Mouse (Mus musculus) c-Kit-positive CD71-positive TER-119-positive erythroid progenitor cells, embryonic 14.5 days (primary cell): ENCODE results near the gene Nhs.

Source experiments
- DNase-seq: peaks from one replicate; pipeline ENCODE4 v3.0.0-alpha.2; 2013; ENCODE audit warnings: low spot score

The Nhs gene

DNA sequence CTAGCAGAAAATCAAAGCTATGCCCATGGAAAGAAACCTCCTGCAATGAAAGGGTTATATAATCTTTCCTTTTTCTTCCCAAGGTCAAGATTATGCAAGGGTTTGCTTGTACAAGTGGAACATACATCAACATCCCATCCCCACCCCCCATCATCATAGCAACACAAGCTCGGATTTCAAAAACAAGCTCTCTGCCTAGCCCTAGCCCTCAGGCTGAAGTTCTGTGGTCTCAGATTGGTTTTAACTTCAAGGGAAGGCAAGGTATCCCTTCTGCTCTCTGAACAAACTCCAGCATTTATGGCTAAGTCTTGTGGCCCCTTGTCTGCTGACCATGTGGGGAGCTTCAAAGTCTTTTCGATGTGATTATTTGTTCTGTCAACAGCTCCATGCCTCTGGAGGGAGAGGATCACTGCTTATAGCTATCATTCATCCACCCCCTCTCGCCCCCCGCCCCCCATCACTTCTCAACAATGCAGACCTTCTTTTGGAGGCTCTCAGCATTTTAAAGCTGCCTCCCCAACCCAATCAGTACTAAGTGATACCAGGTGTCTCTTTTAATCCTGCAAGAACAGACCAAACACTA, 216.3 kb downstream of the Nhs start:
- no peak for DNase-seq

DNA sequence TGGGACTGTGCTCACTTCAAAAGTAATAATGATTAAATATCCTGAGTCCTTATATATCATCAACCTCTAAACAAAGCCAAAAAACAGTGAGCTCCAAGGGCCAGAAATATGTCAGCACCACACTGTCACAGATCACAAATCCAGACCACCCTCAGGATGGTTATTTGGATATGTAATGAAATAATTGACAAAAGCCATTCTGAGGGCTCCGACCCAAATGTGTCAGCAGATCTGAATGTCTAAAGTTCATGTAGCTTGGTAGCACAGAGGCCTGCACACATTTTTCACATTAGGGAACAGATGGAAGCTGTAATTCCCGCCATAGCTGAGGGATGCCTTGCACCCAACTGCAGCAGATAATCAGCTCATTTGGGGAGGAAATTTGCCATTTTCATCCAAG, 218.8 kb downstream of the Nhs start:
- no peak for DNase-seq

DNA sequence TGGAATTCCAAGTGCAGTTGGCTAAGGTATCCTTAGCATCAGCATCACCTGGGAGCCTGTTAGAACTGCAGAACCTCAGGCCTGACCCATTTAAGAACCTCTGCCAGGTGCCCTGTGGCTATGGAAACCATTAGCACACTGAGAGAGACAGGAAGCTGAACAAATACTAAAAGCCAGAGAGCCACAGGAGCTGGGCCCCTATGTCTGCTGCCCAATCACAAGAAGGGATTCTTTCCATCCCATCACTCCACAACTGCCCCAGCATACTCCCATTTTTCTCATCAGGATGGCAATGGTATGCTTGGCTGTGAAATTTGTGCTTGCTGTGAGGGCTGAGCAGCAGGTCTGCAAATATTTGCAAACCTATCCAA, 232.9 kb downstream of the Nhs start:
- no peak for DNase-seq

DNA sequence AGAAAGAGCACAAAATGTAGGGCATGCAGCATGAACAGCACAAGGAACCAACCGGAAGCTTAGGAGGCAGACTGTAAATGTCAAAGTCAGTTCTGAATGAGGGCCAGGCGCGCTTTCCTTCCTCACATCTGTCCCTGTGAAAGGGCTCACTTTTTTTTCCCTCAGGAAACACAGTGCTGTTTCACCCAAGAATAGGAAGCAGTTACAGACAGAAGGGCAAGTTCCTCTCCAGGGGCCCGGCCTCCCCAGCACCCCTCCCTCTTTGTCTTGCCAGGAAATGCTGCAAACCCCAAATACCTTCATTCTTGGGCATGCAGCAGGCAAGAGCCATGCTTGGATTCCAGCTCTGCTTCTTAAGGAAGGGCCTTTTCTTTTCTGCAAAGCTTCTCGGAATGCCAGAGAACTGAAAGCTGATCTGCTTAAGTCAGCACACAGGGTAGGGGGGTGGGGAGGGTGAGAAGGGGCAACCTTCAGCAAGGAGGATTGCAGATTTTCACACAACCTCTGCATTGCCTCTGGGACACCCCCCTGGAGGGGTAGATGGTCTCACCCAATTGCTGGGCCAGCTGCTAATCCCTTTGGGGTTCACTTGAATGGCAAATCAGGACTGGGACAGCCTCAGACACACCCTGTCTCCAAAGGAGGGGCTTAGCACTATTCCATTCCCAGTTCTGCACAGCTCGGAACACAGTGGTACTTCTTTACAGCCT, 233.4 kb downstream of the Nhs start:
- no peak for DNase-seq

DNA sequence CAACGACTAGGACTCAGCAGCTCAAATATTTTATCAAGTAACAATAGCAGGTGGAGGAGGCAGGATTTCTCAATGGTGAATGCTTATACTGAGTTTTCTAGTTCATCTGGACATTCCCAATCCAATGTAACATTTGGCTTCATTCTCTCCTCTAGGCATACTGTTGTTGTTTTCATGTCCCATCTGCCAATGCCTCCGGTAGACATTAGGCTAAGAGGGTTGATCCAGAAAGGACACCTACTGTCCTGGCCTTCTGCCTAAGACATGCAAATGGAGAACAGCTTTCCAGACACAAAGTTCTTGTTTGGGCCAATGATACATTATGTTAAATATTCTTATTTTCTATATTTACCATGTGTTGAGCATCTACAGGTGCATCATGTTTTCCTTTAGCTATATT, 236.9 kb downstream of the Nhs start:
- DNase-seq: no peak

DNA sequence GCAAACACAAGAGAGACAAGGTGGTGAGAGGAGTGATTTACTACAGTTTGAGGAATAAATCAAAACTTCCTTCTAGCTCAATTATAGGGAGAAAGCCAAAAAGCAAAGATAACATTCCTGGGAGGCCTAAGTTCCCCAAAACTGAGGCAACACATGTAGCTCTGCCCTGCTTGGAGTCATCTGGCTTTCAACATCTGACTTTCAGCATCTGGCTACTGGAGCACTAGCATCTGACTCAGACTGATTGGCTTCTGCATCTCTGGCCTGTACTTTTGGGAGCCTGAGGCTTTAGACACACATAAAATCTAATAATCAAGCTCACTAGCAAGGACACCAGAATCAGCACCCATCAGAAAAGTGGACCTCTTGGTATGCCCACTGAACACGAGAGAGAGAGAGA, 237.9 kb downstream of the Nhs start:
- no peak for DNase-seq

DNA sequence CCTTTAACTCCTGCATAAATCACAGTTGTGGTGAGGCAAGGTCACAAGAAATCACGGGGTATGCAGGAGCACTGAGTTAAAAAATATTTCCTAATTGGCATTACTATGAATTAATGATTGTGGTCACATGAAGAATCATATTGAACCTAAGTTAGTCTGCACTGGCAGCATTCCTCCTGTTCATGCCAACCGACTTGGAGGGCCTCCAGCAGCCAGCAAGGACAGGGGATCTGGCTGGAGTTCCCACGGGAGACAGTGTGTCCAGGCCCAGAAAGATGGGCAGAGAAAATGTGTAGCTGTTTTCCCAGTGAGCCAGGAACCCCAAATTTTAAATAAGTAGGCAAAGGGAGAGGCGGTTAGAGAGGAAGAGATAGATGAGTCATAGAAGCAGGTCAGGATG, 249.6 kb downstream of the Nhs start:
- DNase-seq: no peak

DNA sequence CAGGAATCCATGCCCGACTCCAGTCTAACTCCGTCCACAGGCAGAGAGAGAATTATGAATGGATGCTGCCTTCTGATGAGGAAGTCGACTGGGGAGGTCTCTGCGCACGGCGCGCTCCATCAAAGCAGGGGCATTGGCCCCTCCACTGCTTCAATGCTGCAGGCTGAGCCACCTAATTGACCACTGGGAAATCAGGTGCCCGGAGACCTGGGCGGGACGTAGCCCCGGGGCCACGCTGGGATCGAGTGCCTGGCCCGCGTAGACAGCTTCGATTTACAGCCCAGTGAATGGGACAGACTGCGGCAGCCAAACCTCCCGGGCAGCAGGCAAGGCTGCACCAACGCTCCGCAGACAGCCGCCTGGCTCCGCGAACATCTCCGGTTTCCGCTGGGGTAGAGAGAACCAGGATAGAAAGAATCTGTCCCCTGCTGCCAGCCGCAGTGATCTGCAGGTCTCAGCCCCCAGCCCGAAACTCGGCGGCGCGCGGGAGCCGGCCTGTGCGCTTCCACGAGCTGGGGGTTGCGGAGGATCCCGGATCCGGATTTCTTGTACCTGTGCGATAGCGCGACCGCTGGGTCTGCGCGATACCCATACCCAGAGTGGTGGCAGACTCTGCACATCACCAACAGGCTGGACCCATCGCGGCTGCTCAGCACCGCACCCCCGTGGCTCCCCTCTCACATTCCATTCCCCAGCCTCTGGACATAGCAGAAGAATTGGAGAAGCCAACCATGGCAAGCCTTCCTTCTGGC, 250.7 kb downstream of the Nhs start:
- no peak for DNase-seq

DNA sequence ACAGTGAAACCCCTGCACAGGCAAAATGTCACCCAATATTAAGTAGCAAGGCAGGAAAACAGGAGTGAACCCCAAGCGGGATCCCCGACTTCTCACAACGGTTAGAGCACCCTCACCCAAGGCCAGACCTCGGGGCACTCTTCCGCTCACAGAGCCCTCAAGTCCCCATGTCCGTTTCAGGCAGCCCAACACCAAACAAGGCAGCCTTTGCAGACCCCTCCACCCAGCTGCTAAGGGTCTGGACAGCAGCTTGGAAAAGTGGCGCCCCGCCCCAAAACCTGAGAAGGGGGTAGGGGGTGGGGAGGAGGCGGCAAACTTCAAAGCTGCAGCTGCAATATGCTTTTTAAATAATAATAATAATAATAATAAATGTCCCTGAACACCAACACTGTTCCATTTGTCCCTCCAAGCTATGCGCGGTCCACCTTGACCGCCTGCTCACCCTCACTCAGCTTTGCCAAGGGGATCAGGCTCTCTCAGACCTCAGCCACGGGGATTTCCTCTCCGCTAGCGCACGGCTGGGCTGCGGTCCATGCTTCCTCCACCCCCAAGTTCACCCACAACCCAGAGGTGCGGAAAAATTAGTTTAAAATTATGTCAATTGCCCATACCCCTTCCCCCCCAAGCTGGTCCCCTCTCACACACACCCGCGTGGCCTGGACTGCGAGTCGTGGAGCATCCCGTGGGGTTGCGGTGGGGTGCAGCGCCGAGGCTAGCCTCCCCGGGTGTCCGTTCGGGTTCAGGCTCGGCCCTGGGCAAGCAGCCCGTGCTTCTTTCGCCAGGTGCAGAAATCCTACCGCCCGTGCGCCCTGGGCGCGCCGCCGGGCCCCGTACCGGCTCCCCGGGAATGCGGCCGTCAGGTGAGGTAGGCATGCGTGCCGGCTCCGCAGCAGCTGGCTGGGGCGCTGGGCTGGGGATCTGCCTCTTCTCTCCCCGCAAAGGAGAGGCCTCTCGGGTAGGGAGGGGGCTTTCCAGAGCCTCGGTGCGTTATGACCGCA, 251.6 kb downstream of the Nhs start:
- no peak for DNase-seq

DNA sequence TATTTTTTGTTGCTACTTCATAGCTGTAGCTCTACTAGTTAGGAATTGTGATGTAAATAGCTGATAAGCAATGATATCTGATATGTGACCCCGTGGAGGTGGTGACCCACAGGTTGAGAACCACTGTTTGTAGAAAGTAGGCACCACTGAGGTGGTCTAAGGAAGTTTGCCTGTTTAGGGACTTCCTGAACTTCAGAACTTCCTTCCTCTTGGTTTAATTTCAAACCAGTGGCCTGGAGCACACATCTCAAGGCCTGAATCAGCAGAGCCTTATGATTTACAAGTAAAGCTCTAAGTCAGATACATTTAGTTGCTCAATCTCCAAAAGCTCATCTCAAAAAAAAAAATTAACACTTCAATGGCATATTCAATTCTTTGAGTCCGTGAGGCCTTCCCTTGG, 265.1 kb downstream of the Nhs start:
- DNase-seq: no peak

DNA sequence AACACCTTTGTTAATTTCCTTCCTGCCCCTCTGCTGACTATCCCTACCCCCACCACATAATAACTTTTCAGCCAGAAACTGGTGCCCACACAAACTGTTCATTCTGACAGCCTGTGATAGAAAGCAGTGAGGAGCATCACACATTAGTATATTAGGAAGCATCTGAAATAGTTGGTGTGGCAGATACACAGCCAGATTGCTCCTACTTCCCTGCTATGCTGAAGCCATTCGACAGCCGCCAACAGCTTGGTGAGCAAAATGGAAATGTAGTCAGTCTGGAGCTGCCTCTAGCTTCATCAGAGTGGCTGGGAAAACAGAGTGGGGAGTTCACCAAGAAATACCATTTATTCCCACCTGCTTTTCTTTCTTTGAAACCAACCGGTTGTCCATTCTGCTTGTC, 275.9 kb downstream of the Nhs start:
- DNase-seq: no peak

DNA sequence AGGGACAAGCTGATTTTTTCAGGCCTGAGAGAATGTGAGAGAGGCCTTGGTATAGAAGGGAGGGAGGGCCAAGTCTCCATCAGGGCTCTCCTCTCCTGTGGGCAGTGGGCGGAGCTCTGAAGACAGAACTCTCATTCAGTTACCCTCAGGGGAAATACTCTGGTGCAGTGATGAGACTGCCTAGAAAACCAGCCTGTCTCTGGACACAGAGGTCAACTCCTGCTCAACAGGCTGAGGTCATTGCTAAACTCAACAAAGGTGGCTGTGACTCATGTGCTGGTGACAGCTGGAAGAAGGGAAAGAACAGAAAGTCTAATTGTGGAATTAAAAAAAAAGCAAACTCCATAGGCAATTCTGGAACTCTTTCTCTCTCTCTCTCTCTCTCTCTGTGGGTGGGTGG, 282.4 kb downstream of the Nhs start:
- no peak for DNase-seq

DNA sequence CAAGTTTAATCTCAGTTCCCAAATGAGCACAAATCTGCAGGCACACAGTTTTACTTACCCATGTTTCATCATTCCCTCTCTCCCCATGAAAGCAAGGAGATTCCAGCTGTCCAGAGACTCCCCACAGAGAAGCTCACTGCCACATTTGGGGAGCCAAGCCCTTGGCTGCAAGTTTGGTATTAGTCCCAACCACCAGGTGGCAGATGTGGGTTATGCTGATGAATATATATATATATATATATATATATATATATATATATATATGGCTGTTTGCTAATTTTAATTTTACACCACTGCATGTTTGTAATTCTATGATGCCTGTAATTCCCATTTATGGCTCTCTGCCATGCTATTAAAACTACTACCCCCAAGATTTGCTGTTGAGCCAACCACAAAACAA, 286.0 kb downstream of the Nhs start:
- DNase-seq: no peak

DNA sequence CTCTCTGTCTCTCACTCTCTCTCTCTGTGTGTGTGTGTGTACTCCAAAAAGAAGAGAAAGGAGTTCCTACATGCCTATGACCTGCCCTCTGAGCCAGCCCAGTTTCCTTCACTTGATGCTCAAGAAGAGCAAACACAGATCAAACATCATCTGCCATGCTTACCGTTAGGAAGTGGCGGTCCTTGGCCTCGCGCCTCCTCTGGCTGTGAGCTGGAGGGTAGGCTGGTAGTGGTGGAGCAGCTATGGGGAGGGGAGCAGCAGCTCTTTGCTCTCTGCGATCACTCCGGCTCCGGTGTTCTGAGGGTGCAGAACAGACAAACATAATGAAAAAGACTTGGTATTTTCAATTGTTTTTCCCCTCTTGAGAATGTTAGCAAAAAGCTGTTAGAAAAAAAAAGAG, 288.2 kb downstream of the Nhs start:
- no peak for DNase-seq

DNA sequence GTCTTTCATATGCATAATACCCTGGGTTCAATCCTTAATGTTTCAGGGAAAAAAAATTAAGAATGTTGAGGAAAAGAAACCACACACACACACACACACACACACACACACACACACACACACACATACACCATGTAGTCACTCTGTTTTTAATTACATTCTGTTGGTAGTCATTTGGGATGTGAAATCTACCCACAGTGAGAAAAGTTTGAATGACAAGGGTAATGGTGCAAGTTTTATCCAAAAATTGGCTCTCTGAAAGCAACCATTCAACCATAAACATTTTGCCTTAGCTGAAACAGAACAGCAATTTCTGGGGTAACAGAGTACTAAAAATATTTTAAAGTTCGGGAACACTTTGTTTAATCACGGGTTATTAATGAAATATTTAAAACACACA, 303.9 kb downstream of the Nhs start:
- DNase-seq: no peak

DNA sequence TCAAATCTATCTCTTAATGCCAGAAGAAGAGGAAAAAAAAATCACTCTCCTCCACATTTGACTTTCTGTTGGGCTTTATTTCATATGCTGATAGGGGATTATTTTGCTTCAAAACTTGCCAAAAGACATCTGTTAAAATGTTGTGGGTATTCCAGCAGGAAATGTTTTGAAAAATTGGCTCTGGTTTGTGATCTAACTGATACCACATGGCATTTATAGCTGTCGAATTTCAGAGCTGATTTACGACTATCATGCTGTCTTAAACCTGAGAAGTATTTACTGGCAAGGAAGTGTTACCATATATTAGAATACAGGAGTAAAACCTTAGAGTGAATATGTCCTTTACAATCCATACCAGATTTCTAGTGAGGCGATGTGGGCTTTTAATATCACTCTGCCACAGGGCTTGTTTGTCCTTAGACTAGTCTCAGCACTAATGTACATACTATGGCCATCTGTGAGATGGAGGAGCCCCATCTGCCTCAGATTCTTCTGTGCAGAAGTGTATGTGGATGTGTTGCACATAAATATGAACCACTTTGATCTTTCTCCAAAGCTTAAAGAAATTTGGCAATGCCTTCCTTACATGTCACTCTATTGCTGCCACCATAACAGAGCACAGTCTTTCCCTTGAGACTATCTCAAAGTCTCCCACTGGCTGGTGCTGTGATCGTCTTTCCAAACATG, 305.8 kb downstream of the Nhs start:
- DNase-seq: no peak

DNA sequence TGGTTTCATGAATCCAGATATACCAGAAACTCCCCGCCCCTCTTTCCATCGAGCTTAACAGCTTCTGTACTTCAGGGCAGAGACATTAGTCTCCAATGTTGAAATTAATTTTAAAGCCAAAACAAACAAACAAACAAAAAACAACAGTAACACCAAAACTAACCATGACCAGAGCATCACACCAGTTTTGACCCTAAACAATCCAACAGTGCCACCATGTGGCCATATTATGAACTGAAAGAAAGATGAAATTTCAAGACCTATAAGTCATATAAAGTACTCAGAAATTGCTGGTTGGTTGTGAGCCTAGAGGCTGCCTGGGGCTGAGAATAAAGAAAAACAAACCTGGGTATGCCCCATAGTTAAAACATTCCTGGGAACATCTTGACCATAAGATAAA, 333.3 kb downstream of the Nhs start:
- peak; percentile 31 for DNase-seq

DNA sequence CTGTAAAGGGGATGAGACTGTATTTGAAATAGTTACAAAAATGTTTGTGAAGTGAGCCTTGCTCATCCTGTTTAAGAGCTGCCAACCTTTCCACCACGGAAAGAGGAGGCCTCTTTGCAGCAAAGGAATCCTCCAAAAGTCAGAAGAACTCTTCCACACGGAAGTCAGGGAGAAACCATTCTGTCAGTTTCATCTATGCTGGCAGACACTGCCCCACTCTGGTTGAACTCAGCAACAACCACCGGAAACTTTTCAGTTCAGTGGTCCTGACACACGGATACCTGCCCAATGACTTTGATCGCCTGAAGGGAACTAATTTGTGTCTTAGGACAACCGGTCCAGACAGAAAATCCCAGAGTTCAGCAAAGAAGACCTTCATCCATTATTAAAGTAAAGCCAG, 369.3 kb downstream of the Nhs start:
- DNase-seq: no peak
